Mouse (Mus musculus): ENCODE measurements at regions not wholly inside any gene's neighbourhood (a gene's known extent, or its start where the extent isn't known, plus 50 kb on each side); places are given as distances from the start of the nearest gene placed in this dataset.

GRCm38 (mm10) chr14:76665754-76666371, 109.2 kb upstream of the Serp2 start:
- no peak for DNase-seq

GRCm38 (mm10) chr14:76664586-76665508, 108.2 kb upstream of the Serp2 start:
- no peak for DNase-seq

- DNase-seq = no peak
These were observed 107.1 kb upstream of the Serp2 start for GRCm38 (mm10) chr14:76663816-76664215.

GRCm38 (mm10) chr14:76662871-76663270, 106.2 kb upstream of the Serp2 start:
- DNase-seq = no peak

GRCm38 (mm10) chr14:76660906-76661305, 104.2 kb upstream of the Serp2 start:
- DNase-seq = no peak

GRCm38 (mm10) chr14:76658952-76659502, 102.3 kb upstream of the Serp2 start:
- DNase-seq = peak; percentile 14

- DNase-seq = peak; percentile 19
These were observed 101.3 kb upstream of the Serp2 start for GRCm38 (mm10) chr14:76657784-76658610.

- peak; percentile 19 for DNase-seq
These were observed 100.7 kb upstream of the Serp2 start for GRCm38 (mm10) chr14:76657375-76657774.

GRCm38 (mm10) chr14:76652356-76653126, 95.9 kb upstream of the Serp2 start:
- no peak for DNase-seq

- DNase-seq = no peak
These were observed 94.4 kb upstream of the Serp2 start for GRCm38 (mm10) chr14:76651096-76651495.

- no peak for DNase-seq
These were observed 93.2 kb upstream of the Serp2 start for GRCm38 (mm10) chr14:76649927-76650326.

GRCm38 (mm10) chr14:76644716-76645115, 88.0 kb upstream of the Serp2 start:
- DNase-seq = no peak

GRCm38 (mm10) chr14:76641752-76642529, 85.3 kb upstream of the Serp2 start:
- no peak for DNase-seq

- DNase-seq = no peak
These were observed 76.5 kb upstream of the Serp2 start for GRCm38 (mm10) chr14:76633170-76633569.

GRCm38 (mm10) chr14:76632763-76633162, 76.1 kb upstream of the Serp2 start:
- no peak for DNase-seq

GRCm38 (mm10) chr14:76631740-76632139, 75.1 kb upstream of the Serp2 start:
- DNase-seq = no peak

GRCm38 (mm10) chr14:76631181-76631580, 74.5 kb upstream of the Serp2 start:
- DNase-seq = no peak

GRCm38 (mm10) chr14:76629913-76630478, 73.3 kb upstream of the Serp2 start:
- DNase-seq = no peak

- DNase-seq = peak; percentile 47
These were observed 71.6 kb upstream of the Serp2 start for GRCm38 (mm10) chr14:76628182-76628892.

All from cerebellum, adult 11 months (tissue).